Mouse (Mus musculus): ENCODE results near the gene Wdr62.

DNA sequence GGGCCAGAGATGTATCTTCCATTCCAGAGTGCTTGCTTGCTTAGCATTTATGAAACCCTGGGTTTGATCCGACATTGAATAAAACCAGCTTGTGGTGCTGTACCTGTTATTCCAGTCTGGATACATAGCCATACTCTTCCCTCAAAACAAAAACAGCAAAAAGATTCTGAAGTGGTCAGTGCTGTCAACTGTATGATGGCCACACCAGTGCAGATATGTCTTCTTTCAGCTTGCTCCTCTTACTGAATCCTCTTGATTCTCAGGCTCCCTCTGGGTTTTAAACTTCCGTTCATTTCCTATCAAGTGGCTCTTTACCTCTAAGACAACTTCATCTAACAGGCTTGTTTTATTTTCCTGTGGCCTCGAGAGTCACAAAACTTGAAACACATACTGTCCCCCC, 43.6 kb upstream of the Wdr62 start, which contains the start of gene Sdhaf1:
- TF ChIP-seq CTCF (IDR thresholded peaks at IDR 0.05; ENCODE audit: borderline replicate concordance, insufficient read depth, low read length) (no peak), POLR2A (IDR thresholded peaks at IDR 0.05; ENCODE audit: low read depth, low read length) (no peak)

Data from embryonic fibroblast, embryonic 13.5 days (primary cell).